Mouse (Mus musculus) forebrain, embryonic 10.5 days (tissue): ENCODE data around the gene Prkg1. TPM values are rescaled to one million over a fixed set of nuclear protein-coding genes. Genes with fewer than 3 reads are reported as not detected.

Experiments
- DNase-seq: peaks from one replicate; pipeline ENCODE4 v3.0.0-alpha.2; 2017; ENCODE audit warnings: low spot score; ENCODE audit errors: extremely low spot score
- H3K27ac ChIP-seq: fragments of 300-500 bp; sonication (generic); 2 replicates; pipeline ENCODE4 v1.5.1; 2016; ENCODE audit warnings: mild to moderate bottlenecking
- H3K27me3 ChIP-seq: fragments of 300-500 bp; sonication (generic); 2 replicates; pipeline ENCODE4 v1.6.1; 2016; ENCODE audit warnings: mild to moderate bottlenecking; ENCODE audit not compliant: poor library complexity, severe bottlenecking
- H3K36me3 ChIP-seq: fragments of 300-500 bp; sonication (generic); replicated peaks from 2 replicates; pipeline ENCODE4 v1.6.1; 2016; ENCODE audit warnings: mild to moderate bottlenecking, moderate library complexity
- H3K4me1 ChIP-seq: fragments of 300-500 bp; sonication (generic); 2 replicates; pipeline ENCODE4 v1.6.1; 2016
- H3K4me3 ChIP-seq: fragments of 300-500 bp; sonication (generic); 2 replicates; pipeline ENCODE4 v1.5.1; 2016; ENCODE audit warnings: mild to moderate bottlenecking, moderate library complexity
- H3K9me3 ChIP-seq: fragments of 300-500 bp; sonication (generic); 2 replicates; pipeline ENCODE4 v1.6.1; 2016; ENCODE audit warnings: mild to moderate bottlenecking, moderate library complexity
- WGBS: fragments of 180-500 bp; shearing (Covaris S2); methylation state at CpG from one replicate; pipeline ENCODE4 v1.1.7; 2016; 5-methylcytosine and 5-hydroxymethylcytosine counted together
- polyA plus RNA-seq: library from polyadenylated mRNA; unstranded; fragments of >200 nt; fragmentation: Nextera tagmentation; extraction: Ambion mirVana; gene quantifications from 2 replicates; pipeline ENCODE4 v1.2.1, GENCODE M21; 2016

Prkg1 gene
- polyA plus RNA-seq, 1 experiment from 2014 or later: 3.5 TPM

DNA sequence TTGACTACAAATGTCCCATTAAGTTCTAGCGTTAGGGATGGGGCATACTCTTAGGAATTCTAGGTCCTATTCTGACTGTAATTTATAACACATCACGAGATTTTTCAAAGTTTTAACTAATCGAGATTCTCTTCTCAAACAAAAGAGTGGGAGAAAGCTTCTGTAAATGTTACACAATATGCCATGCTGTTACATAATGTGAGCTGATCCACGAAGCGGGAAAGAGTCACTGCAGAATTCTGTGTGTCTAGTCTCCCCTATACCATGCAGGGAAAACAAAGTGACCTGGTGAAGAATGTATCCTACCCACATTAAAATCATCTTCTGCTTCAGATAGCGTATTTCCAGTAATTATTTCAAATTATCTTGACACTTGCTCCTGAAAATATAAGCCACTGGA is 567.8 kb downstream of the Prkg1 start:
- WGBS: 88% methylated on average over 6 of the region's 6 CpGs
- H3K27ac ChIP-seq: no peak overlapping the region
- no peak for DNase-seq
- no peak overlapping the region for H3K4me3 ChIP-seq
- no peaks in the 10 kb centered on the region for H3K9me3 ChIP-seq
- no peaks in the 10 kb centered on the region for H3K36me3 ChIP-seq
- H3K27me3 ChIP-seq: no peaks in the 10 kb centered on the region
- peaks cover 17% of the 10 kb centered on the region for H3K4me1 ChIP-seq

DNA sequence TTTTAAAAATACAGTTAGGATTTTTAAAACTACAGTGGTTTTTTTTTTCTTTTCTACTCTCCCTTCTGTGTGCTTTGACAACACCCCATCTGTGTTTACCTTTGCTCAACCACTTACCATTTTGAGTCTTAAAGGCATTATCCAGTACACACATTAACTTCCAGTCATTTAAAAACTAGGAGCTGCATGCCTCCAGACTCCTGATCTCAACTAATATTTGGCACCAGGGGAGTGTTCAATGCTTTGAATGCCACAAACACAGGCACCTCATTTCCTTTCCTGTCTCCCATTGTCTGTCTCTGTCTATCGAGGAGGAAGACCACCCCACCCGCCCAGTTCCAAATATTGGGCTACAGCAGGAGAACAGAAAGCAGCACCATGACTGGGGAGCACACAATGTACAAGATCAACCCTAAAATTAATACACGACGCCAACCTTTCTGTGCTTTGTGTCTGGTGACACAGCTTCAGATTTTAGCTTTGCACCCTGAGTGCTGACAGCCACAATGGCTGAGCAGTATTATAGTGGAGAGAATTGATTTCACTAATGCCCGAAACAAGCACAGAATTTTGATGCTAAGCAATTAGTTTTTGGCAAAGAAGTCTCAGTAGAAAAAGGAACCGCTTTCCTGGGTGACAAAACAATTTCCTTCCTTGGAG is 576.1 kb downstream of the Prkg1 start:
- Histone ChIP-seq H3K9me3 (no peaks in the 10 kb centered on the region), H3K4me1 (no peaks in the 10 kb centered on the region), H3K4me3 (no peak overlapping the region), H3K27ac (no peak overlapping the region), H3K36me3 (no peaks in the 10 kb centered on the region), H3K27me3 (no peaks in the 10 kb centered on the region)
- 88% methylated on average over 6 of the region's 6 CpGs for WGBS
- no peak for DNase-seq

DNA sequence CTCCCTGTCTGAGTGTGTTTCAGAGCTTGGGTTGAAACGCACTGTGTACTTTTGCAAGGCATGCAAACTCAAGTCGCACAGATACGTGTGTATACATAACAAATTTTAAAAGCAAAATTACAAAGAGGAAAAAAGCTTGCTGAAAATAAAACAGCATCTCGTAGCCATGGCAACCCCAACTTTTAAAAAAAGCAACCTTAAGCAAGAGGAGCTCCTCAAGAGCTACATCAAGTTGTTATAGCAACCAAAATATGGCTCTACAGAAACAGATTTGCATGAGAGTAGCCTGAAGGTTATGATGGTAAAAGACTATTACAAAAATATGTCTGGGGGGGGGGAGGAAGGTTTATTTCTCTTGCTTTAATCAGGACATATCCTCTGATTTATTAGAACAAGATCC is 584.1 kb downstream of the Prkg1 start:
- Histone ChIP-seq H3K9me3 (no peaks in the 10 kb centered on the region), H3K4me3 (no peak overlapping the region), H3K4me1 (no peaks in the 10 kb centered on the region), H3K36me3 (no peaks in the 10 kb centered on the region), H3K27ac (no peak overlapping the region), H3K27me3 (no peaks in the 10 kb centered on the region)
- 88% methylated on average over 4 of the region's 4 CpGs for WGBS
- DNase-seq: no peak

DNA sequence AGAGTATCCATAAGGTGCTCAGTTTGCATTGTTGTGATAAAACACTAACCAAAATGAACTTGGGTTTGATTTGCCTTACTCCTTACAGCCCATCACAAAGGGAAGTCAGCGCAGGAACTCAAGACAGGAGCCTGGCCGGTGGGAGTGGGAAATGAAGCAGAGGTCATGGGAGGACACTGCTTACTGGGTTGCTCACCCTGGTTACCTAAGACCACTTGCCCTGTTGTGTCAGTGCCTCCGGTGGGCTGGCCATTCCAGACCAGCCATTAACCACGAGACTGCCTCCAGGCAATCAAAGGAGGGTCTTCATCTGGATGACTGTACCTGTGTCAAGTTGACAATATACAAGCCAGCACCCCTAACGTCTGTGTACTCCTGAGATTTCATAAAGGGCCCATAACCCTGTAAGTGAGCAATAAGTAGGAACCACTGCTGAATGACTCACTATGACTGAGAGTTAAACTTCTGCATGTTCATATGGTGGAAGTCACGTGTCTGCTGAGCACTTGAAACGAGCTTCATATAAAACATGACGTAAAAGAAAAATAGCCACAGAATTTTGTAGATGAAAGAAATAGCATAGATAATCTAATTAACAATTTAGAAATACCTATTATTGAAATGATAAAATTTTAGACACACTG is 587.4 kb downstream of the Prkg1 start:
- 87% methylated on average over 8 of the region's 8 CpGs for WGBS
- Histone ChIP-seq H3K36me3 (no peaks in the 10 kb centered on the region), H3K9me3 (no peaks in the 10 kb centered on the region), H3K27ac (no peak overlapping the region), H3K4me3 (no peak overlapping the region), H3K27me3 (no peaks in the 10 kb centered on the region), H3K4me1 (no peaks in the 10 kb centered on the region)
- DNase-seq: no peak

DNA sequence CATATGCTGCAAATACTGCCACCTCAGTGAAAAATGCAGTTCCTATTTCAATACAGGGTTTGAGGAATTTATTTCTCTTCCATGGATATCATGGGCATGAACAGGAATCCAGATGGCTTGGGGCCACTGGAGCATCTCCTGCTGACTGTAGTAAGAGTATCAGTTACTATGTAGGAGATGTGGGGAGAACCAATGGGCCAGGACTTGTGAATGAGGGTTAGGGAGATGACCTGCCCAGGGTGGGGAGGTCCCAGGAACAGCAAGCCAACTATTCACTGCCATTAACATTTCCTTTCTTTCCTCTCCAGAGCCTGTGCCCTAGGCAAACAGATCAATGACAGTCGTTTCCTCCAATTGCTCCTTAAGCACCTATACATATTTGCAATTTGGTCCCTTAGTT is 593.8 kb downstream of the Prkg1 start:
- 57% methylated on average over 1 of the region's 1 CpGs for WGBS
- no peaks in the 10 kb centered on the region for H3K36me3 ChIP-seq
- DNase-seq: no peak
- H3K27me3 ChIP-seq: no peaks in the 10 kb centered on the region
- no peak overlapping the region for H3K4me3 ChIP-seq
- H3K27ac ChIP-seq: no peak overlapping the region
- H3K9me3 ChIP-seq: no peaks in the 10 kb centered on the region
- no peaks in the 10 kb centered on the region for H3K4me1 ChIP-seq

DNA sequence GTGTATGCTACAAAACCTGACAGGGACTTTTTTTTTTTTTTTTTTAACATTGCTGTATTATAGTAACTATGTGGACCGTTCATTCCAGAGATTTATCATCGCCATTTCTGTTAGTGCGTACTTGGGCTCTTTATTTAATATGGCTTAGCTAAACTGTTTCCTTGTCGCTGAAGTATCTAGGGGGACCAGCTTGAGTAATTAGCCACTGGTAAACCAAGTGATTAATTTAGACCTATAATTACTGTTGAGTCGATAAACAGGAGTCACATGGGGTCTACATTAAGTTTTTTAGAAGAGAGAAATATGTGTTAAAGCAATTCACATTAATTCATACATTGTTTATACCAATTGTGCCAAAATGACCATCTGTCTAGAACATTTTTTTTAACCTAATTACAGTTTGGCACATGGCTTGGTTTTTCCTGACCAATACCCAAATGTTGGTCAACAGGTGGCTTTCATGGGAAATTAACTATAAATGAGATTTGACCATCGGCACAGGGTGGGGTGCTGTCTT is 605.8 kb downstream of the Prkg1 start:
- Histone ChIP-seq H3K9me3 (no peaks in the 10 kb centered on the region), H3K27ac (no peak overlapping the region), H3K36me3 (no peaks in the 10 kb centered on the region), H3K4me1 (peaks cover 3% of the 10 kb centered on the region; the same call in 1 of the 2 replicates), H3K4me3 (no peak overlapping the region), H3K27me3 (no peaks in the 10 kb centered on the region)
- WGBS: 96% methylated on average over 6 of the region's 6 CpGs
- DNase-seq: no peak

DNA sequence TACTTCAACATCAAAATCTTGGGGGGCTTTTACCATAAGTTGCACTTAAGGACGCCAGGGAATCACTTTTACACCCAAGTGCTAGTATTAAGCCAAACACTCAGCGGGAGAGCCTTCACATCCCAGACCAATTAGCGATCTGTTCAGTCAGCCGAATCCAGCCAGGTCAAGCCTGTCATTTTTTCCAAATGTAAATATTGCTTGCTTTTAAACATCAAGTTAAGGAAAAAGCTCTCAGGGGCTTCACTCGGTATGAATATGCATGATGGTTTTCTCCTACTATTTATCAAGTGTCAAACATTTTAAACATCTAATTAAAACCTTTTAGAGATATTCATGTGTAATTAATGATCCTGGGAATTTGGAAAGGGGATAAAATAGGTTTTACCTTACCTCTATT is 611.4 kb downstream of the Prkg1 start:
- no peaks in the 10 kb centered on the region for H3K36me3 ChIP-seq

DNA sequence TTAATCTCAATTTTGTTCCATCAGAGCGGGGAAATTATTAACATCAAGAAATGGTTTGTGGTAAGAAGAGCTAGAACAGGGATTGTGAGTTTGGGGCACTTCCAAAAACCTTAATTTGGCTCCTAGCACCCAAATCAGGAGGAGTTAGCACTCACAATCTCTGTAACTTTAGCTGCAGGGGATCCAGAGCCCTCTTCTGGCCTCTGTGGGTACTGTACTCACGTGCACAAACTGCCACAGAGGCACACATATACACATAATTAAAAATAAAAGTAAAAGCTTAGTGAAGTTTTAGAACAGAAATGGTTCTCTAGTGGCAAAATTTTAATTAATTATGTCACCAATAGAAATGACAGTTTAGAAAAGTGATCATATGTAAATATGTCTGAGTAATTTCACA is 614.9 kb downstream of the Prkg1 start:
- Histone ChIP-seq H3K27ac (no peak overlapping the region), H3K27me3 (no peaks in the 10 kb centered on the region; the same call in 1 of the 2 replicates), H3K9me3 (no peaks in the 10 kb centered on the region), H3K4me3 (no peak overlapping the region), H3K4me1 (peaks cover 15% of the 10 kb centered on the region), H3K36me3 (no peaks in the 10 kb centered on the region)
- no peak for DNase-seq
- 91% methylated on average over 2 of the region's 2 CpGs for WGBS

More for the DNA sequence above, 611.4 kb downstream of the Prkg1 start:
- H3K27ac ChIP-seq: no peak overlapping the region
- no peaks in the 10 kb centered on the region; the same call in 1 of the 2 replicates for H3K27me3 ChIP-seq
- WGBS: 37% methylated on average over 5 of the region's 5 CpGs
- H3K9me3 ChIP-seq: no peaks in the 10 kb centered on the region
- no peak for DNase-seq
- H3K4me1 ChIP-seq: peaks cover 15% of the 10 kb centered on the region
- H3K4me3 ChIP-seq: no peak overlapping the region

DNA sequence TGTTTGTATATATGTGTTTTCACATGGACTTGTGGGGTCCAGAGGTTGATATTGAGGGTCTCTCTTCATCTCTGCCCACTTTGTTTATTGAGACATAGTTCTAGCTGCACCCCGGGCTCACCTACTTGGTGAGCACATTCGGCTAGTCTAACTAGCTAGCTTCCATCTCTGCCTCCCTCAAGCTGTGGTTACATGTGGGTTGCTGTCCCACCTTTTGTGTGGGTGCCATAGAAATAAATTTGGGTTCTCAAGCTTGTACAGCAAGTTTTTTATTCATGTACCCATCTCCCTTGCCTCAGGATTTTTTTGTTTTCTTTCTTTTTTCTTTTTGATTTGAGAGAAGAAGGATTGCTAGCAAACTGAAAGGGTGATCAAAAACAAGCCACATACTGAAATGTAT is 617.4 kb downstream of the Prkg1 start:
- H3K36me3 ChIP-seq: no peaks in the 10 kb centered on the region
- no peak for DNase-seq
- no peaks in the 10 kb centered on the region; the same call in 1 of the 2 replicates for H3K27me3 ChIP-seq
- H3K4me3 ChIP-seq: no peak overlapping the region
- no peaks in the 10 kb centered on the region for H3K4me1 ChIP-seq
- WGBS: 97% methylated on average over 2 of the region's 2 CpGs
- H3K27ac ChIP-seq: no peak overlapping the region
- H3K9me3 ChIP-seq: no peaks in the 10 kb centered on the region

DNA sequence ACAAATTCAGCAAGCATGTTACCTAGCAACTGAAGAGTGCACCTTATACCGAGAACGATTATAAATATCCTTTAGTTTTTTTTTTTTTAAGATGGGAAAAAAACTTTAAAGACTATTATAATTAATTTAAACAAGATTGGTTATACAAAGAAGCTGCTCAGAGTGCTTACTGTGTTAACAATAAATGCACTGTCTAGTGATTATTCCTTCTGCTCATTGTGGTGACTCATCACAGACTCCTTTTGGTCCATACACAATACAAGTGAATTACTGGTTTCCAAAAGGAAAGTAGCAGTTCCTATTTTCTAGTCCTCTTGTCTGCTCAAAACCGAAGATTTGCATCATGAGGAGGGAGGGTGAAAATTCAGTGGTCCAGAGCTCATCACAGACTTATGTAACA is 618.7 kb downstream of the Prkg1 start:
- Histone ChIP-seq H3K27ac (no peak overlapping the region), H3K4me3 (no peak overlapping the region), H3K4me1 (no peaks in the 10 kb centered on the region), H3K36me3 (no peaks in the 10 kb centered on the region), H3K9me3 (no peaks in the 10 kb centered on the region), H3K27me3 (no peaks in the 10 kb centered on the region)
- no peak for DNase-seq
- WGBS: 91% methylated on average over 3 of the region's 3 CpGs

DNA sequence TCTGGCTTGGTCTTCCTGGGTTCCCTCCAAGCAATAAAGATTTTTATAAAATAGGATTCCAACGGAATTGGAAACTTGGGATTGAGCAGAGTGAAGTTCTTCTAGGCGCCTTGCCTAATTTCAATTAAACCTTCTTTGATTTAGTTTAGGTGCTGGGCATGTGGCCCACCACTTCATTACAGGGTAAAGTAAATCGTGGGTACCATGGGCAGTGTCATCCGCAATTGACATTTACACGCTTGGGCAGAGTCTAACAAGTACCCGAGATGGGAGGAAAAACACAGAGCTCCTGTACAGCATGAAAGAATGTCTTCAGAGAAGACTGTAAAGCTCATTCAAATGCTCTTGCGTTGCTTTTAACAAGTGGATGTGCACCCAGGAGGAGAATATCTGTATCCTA is 622.9 kb downstream of the Prkg1 start:
- no peak overlapping the region for H3K27ac ChIP-seq
- H3K4me3 ChIP-seq: no peak overlapping the region
- DNase-seq: no peak
- no peaks in the 10 kb centered on the region for H3K4me1 ChIP-seq
- no peaks in the 10 kb centered on the region for H3K9me3 ChIP-seq
- H3K27me3 ChIP-seq: no peaks in the 10 kb centered on the region
- no peaks in the 10 kb centered on the region for H3K36me3 ChIP-seq
- 93% methylated on average over 7 of the region's 7 CpGs for WGBS

DNA sequence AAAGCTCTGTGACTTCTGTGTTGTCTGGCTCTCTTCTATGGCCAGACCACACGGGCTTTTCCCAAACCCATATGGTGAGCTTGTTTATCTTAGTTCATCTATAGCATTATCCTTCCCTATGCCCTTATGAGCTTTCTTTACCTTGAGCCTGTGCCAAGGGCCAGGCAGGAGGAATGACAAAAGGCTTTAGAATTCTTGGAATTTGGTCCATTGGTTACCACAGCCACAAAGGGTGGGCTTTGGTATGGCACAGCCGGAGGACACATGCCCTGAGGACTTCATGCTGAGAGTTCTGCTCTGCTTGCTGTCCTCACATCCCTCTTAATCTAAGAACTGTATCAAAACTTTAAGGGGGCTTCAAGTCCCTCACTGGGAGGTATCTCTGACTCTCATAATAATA is 628.5 kb downstream of the Prkg1 start:
- no peak for DNase-seq
- Histone ChIP-seq H3K27ac (no peak overlapping the region; the same call in 1 of the 2 replicates), H3K4me3 (no peak overlapping the region), H3K36me3 (no peaks in the 10 kb centered on the region), H3K9me3 (no peaks in the 10 kb centered on the region), H3K27me3 (no peaks in the 10 kb centered on the region), H3K4me1 (peaks cover 14% of the 10 kb centered on the region)
- 11% methylated on average over 2 of the region's 2 CpGs for WGBS

DNA sequence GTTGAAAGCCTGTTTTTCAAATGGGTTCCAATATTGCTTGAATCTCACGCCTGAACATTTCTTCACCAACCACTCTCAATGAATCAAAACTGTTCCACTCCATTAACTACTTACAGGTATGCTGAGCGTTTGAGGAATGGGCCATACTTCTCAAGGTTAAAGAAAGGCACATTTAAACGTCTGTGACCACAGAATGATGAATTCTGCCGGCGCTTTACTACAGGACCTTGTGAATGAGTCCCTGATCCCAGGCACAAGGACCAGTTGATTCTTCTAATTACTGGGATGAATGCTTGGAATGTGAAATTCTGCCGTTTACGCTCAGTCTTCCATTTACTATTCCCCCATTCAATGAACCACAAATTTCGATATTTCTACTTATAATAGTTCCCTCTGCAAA is 632.2 kb downstream of the Prkg1 start:
- H3K27ac ChIP-seq: no peak overlapping the region
- H3K36me3 ChIP-seq: no peaks in the 10 kb centered on the region
- DNase-seq: no peak
- no peaks in the 10 kb centered on the region for H3K9me3 ChIP-seq
- H3K4me1 ChIP-seq: peaks cover 14% of the 10 kb centered on the region
- no peak overlapping the region for H3K4me3 ChIP-seq
- 85% methylated on average over 8 of the region's 8 CpGs for WGBS
- no peaks in the 10 kb centered on the region for H3K27me3 ChIP-seq
